Mouse (Mus musculus) heart, embryonic 16.5 days (tissue): Measurements from ENCODE around the gene C1galt1c1. TPM values are rescaled to one million over a fixed set of nuclear protein-coding genes. Genes with fewer than 3 reads are reported as not detected.

Experiments
- ATAC-seq: fragments of 200-750 bp; cut with Nextera tagmentation; replicated peaks from 2 replicates; pipeline ENCODE4 v1.8.0; 2017; ENCODE audit warnings: moderate number of reproducible peaks; ENCODE audit not compliant: insufficient read depth, low FRiP score; ENCODE audit errors: extremely low read depth
- H3K27ac ChIP-seq: fragments of 300-500 bp; sonication (generic); 2 replicates; pipeline ENCODE4 v1.5.1; 2014; ENCODE audit warnings: mild to moderate bottlenecking, low read length, control low read depth, moderate library complexity
- H3K27me3 ChIP-seq: fragments of 300-500 bp; sonication (generic); 2 replicates; pipeline ENCODE4 v1.6.1; 2014; ENCODE audit warnings: low read length, mixed read lengths; ENCODE audit not compliant: control insufficient read depth, insufficient read depth
- H3K36me3 ChIP-seq: fragments of 300-500 bp; sonication (generic); 2 replicates; pipeline ENCODE4 v1.6.1; 2014; ENCODE audit not compliant: control insufficient read depth, insufficient read depth
- H3K4me1 ChIP-seq: fragments of 300-500 bp; sonication (generic); 2 replicates; pipeline ENCODE4 v1.6.1; 2014; ENCODE audit warnings: low read length, mixed read lengths; ENCODE audit not compliant: control insufficient read depth, insufficient read depth
- H3K4me2 ChIP-seq: fragments of 300-500 bp; sonication (generic); 2 replicates; pipeline ENCODE4 v1.6.1; 2014; ENCODE audit warnings: low read depth, mild to moderate bottlenecking, control low read depth, low read length
- H3K4me3 ChIP-seq: fragments of 300-500 bp; sonication (generic); 2 replicates; pipeline ENCODE4 v1.5.1; 2014; ENCODE audit warnings: mild to moderate bottlenecking, control low read depth, low read length
- H3K9ac ChIP-seq: fragments of 300-500 bp; sonication (generic); 2 replicates; pipeline ENCODE4 v1.6.1; 2014; ENCODE audit warnings: low read length, control low read depth
- H3K9me3 ChIP-seq: fragments of 300-500 bp; sonication (generic); replicated peaks from 2 replicates; pipeline ENCODE4 v1.6.1; 2016; ENCODE audit warnings: low read length; ENCODE audit not compliant: control insufficient read depth
- WGBS: fragments of 180-500 bp; shearing (Covaris S2); extraction: QIAGEN DNeasy Blood & Tissue Kit; methylation state at CpG from one replicate; pipeline ENCODE4 v1.1.7; 2014; 5-methylcytosine and 5-hydroxymethylcytosine counted together
- polyA plus RNA-seq: library from polyadenylated mRNA; unstranded; fragments of >200 nt; fragmentation: Nextera tagmentation; extraction: Ambion mirVana; gene quantifications from 2 replicates; pipeline ENCODE4 v1.2.1, GENCODE M21; 2015

C1galt1c1 gene
- polyA plus RNA-seq, 1 experiment from 2014 or later = 29.0 TPM

GRCm38 (mm10) chrX:38642183-38642582 lies 7.3 kb upstream of the C1galt1c1 start:
- H3K9ac ChIP-seq = no peak overlapping the region
- no peaks in the 10 kb centered on the region for H3K27me3 ChIP-seq
- ATAC-seq = no peak
- no peaks in the 10 kb centered on the region for H3K9me3 ChIP-seq
- no peak overlapping the region for H3K4me3 ChIP-seq
- H3K27ac ChIP-seq = no peak overlapping the region
- no peak overlapping the region for H3K4me2 ChIP-seq
- H3K4me1 ChIP-seq = no peaks in the 10 kb centered on the region
- no peaks in the 10 kb centered on the region for H3K36me3 ChIP-seq
- 59% methylated on average over 4 of the region's 4 CpGs for WGBS

- Histone ChIP-seq H3K4me1 (no peaks in the 10 kb centered on the region), H3K27ac (no peak overlapping the region), H3K4me2 (no peak overlapping the region), H3K4me3 (no peak overlapping the region), H3K9me3 (no peaks in the 10 kb centered on the region), H3K9ac (no peak overlapping the region), H3K36me3 (no peaks in the 10 kb centered on the region), H3K27me3 (no peaks in the 10 kb centered on the region)
- WGBS = 26% methylated on average over 4 of the region's 4 CpGs
- ATAC-seq = no peak
These were observed 6.5 kb upstream of the C1galt1c1 start for GRCm38 (mm10) chrX:38641435-38641834.

GRCm38 (mm10) chrX:38635638-38635931 lies 698 bp upstream of the C1galt1c1 start:
- Histone ChIP-seq H3K27me3 (no peaks in the 10 kb centered on the region), H3K4me3 (peak overlapping the region; percentile 44), H3K4me2 (peak overlapping the region; percentile 64), H3K4me1 (peaks cover 5% of the 10 kb centered on the region; the same call in 1 of the 2 replicates), H3K9ac (no peak overlapping the region; the same call in 1 of the 2 replicates), H3K9me3 (no peaks in the 10 kb centered on the region), H3K27ac (peak overlapping the region; percentile 17; the same call in 1 of the 2 replicates), H3K36me3 (no peaks in the 10 kb centered on the region)
- ATAC-seq = no peak

GRCm38 (mm10) chrX:38600995-38601369 lies 33.9 kb downstream of the C1galt1c1 start:
- 13% methylated on average over 3 of the region's 3 CpGs for WGBS
- peak; percentile 63 for ATAC-seq

GRCm38 (mm10) chrX:38600177-38600994 lies 34.5 kb downstream of the C1galt1c1 start, which contains the start of gene Mcts1:
TSS of gene Mcts1 (plus strand) at chrX:38600578.
- ATAC-seq = peak; percentile 91
- no peaks in the 10 kb centered on the region for H3K36me3 ChIP-seq
- H3K9ac ChIP-seq = peak within 1 kb of the TSS; percentile 76
- H3K9me3 ChIP-seq = no peaks in the 10 kb centered on the region
- no peaks in the 10 kb centered on the region for H3K27me3 ChIP-seq
- peak within 1 kb of the TSS; percentile 85 for H3K27ac ChIP-seq
- WGBS = 14% methylated on average over 26 of the region's 26 CpGs
- no peaks in the 10 kb centered on the region for H3K4me1 ChIP-seq
- H3K4me3 ChIP-seq = peak within 1 kb of the TSS; percentile 65
- peak within 1 kb of the TSS; percentile 71 for H3K4me2 ChIP-seq

More at GRCm38 (mm10) chrX:38600995-38601369, 33.9 kb downstream of the C1galt1c1 start:
- peak overlapping the region; percentile 71 for H3K4me2 ChIP-seq
- H3K9me3 ChIP-seq = no peaks in the 10 kb centered on the region
- peak overlapping the region; percentile 76 for H3K9ac ChIP-seq
- peak overlapping the region; percentile 65 for H3K4me3 ChIP-seq
- H3K36me3 ChIP-seq = no peaks in the 10 kb centered on the region
- peak overlapping the region; percentile 85 for H3K27ac ChIP-seq
- H3K27me3 ChIP-seq = no peaks in the 10 kb centered on the region
- H3K4me1 ChIP-seq = no peaks in the 10 kb centered on the region

GRCm38 (mm10) chrX:38593180-38593889 lies 41.6 kb downstream of the C1galt1c1 start:
- H3K27me3 ChIP-seq = no peaks in the 10 kb centered on the region
- no peaks in the 10 kb centered on the region for H3K36me3 ChIP-seq
- H3K9ac ChIP-seq = no peak overlapping the region
- 42% methylated on average over 5 of the region's 5 CpGs for WGBS
- H3K27ac ChIP-seq = no peak overlapping the region
- H3K4me2 ChIP-seq = no peak overlapping the region
- H3K4me1 ChIP-seq = peaks cover 4% of the 10 kb centered on the region
- ATAC-seq = no peak
- H3K4me3 ChIP-seq = no peak overlapping the region
- no peaks in the 10 kb centered on the region for H3K9me3 ChIP-seq

GRCm38 (mm10) chrX:38591749-38592148 lies 43.1 kb downstream of the C1galt1c1 start:
- WGBS = 71% methylated on average over 3 of the region's 3 CpGs
- Histone ChIP-seq H3K9me3 (no peaks in the 10 kb centered on the region), H3K27ac (no peak overlapping the region), H3K4me3 (no peak overlapping the region), H3K36me3 (no peaks in the 10 kb centered on the region), H3K9ac (no peak overlapping the region), H3K4me2 (no peak overlapping the region), H3K27me3 (no peaks in the 10 kb centered on the region), H3K4me1 (peaks cover 4% of the 10 kb centered on the region)
- ATAC-seq = no peak

GRCm38 (mm10) chrX:38589827-38590226 lies 45.1 kb downstream of the C1galt1c1 start:
- no peak overlapping the region for H3K4me3 ChIP-seq
- ATAC-seq = peak; percentile 65; the same call in 1 of the 2 replicates
- no peaks in the 10 kb centered on the region for H3K27me3 ChIP-seq
- peak overlapping the region; percentile 70 for H3K27ac ChIP-seq
- no peaks in the 10 kb centered on the region for H3K9me3 ChIP-seq
- WGBS = 33% methylated on average over 4 of the region's 4 CpGs
- peaks cover 4% of the 10 kb centered on the region for H3K4me1 ChIP-seq
- H3K9ac ChIP-seq = no peak overlapping the region
- no peak overlapping the region for H3K4me2 ChIP-seq
- H3K36me3 ChIP-seq = no peaks in the 10 kb centered on the region

- no peak overlapping the region for H3K4me2 ChIP-seq
- H3K27ac ChIP-seq = no peak overlapping the region
- no peak overlapping the region for H3K4me3 ChIP-seq
- H3K27me3 ChIP-seq = no peaks in the 10 kb centered on the region
- no peak for ATAC-seq
- H3K36me3 ChIP-seq = no peaks in the 10 kb centered on the region
- H3K9me3 ChIP-seq = no peaks in the 10 kb centered on the region
- H3K9ac ChIP-seq = no peak overlapping the region
- no peaks in the 10 kb centered on the region for H3K4me1 ChIP-seq
These were observed 51.6 kb downstream of the C1galt1c1 start for GRCm38 (mm10) chrX:38583261-38583660.
